Mouse (Mus musculus) embryo, embryonic 10.5 days (tissue): Measurements from ENCODE around the gene Piezo1.
A peak's percentile ranks its signal among the peaks of the same experiment; 100 is the strongest.

Experiments
- DNase-seq: peaks from one replicate; pipeline ENCODE4 v3.0.0-alpha.2; 2015; ENCODE audit warnings: low spot score

Gene Piezo1

DNA sequence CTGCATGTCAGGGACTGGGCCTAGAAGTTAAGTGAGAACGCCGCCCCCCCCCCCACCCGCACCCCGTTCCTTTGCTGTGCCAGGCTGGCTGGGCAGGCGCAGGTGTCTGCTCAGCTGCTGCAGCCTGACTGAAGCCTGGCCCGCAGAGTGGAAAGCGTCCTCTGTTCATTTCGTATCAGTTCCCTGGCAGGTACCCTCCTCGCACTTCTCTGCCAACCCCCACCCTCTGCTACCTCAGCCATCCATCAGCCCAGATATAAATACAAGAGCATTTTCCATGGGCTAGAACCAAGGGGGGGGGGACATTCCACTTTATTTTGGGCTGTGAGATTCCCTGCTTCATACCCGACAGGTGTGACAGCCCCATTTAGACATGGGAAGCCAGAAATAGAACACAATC is 99.0 kb downstream of the Piezo1 start:
- no peak for DNase-seq

DNA sequence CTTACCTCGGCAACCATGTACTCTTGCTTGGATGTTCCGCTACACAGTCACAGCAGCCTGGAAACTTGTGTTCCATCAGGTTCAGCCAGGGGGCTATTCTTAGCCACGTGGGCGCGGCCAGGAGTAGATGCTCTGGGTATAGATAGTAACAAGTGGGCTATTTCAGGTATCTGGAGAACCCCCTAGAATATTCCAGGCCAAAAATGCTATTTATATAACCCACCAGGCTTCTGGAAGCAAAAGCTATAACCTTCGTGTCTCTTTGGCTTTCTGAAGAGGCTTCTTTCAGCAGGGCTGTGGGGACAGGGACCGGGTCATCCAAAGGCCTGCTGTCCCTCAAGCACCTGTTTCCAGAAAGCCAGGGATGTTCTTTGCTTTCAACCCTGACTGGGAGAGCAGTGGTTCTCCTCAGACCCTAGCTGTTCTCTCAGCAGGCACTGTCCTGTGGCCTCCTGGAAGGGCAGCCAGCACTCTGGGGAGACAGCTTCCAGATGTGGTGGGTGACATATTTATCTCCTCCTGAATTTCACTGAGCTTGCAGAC is 99.9 kb downstream of the Piezo1 start:
- no peak for DNase-seq

DNA sequence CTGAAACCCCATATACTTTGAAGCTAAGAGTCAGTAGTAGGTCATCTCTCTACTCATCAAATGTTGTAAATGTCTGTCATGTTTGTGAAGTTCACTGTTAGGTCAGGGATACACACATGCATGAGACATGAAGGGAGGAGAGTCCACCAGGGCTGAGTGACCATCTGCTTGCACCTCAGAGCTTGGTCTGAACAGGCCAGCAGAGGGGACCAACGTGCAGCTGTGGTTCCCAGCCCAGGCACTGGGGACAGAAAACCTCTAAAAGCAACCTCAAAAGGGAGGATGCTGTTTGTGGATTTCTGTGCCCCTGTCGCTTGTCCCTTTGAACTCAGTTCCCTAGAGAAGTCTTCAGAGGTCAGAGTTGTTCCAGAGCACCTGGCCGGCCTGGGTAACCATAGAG is 105.9 kb downstream of the Piezo1 start:
- no peak for DNase-seq

DNA sequence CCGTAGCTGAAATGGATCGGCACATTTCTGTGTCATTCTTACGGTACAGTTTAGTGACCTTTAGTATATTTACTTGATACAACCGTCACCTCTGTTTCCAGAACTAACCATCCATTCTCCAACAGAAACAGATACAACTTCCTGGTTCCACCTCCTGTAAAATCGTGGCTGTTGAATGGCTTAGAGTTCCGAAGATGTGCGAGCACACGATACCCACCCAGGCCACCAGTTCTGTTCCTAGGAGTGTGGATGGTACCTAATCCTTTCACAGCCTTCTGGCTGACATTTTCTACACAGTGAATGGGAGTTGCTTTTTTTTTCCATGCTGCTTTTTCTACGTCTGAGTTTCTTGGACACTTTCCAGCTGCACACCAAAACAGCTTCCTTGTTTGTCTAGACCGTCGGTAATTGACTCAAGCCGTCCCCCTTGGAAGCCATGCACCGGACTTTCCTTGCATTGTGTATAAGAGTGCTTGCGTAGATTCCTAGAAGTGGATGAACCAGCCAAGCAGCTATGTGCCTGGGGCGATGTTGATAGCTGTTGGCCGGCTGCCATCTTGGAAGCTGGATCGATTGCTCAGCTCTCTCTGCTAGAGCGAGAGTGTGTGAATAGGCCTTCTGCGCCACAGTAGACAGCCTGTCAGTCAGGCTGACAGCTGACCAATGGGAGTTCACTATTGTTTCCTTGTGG is 106.9 kb downstream of the Piezo1 start:
- DNase-seq: peak; percentile 54

DNA sequence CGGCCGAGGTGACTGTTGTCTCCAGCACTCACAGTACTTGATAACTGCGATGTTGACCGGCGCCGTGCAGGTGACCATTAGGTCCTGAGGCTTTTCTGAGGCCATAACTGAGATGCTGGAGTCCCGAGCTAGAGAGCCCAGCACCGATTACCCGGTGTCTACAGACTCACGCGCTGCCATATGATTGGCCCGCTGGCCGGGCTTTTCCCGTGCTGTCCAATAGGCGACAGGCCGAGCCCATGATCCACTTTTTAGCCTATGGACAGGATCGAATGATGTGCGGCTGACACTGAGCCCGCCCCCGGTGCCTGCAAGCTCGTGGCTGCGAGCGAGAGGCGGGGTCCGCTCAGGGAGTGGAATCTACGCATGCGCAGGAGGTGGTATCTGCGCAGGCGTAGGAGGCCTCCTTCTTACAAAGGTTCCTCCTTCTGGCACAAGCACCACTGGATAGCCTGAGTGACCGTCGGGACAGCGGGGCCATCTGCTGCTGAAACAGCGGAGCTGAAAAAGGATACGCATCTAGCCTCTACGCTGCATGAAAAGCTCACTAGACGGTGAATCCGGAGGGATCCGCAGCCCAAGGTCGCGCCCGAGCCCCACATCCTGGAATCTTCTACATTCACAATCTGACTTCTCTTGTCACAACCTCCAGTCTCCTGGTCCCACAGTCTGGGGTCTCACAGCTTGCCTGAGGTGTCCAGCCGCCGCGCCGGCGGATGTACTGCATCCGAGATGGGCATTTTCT is 107.7 kb downstream of the Piezo1 start, which contains the start of gene Mvd:
TSS of gene Mvd (minus strand) at position 161 of the 745 bp plus-strand sequence.
- peak; percentile 99 for DNase-seq

DNA sequence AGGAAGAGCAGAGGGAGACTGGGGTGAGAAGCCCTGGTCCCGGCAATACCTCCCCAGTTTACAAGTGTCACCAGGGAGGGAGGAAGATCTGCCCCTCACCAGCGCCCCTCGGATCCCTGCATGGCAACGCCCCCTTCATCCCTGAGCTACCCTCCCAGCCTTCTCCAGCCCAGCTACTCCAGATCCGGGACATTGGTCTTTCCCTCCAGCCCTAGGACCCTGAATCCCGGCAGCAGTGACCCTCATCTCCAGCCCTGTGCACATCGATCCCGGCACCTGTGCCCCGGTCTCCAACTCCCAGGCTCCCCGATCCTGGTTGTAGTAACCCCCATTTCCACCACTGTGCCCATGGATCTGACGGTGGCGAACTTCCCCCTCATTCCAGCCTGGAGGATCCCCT is 108.3 kb downstream of the Piezo1 start:
- peak; percentile 51 for DNase-seq

DNA sequence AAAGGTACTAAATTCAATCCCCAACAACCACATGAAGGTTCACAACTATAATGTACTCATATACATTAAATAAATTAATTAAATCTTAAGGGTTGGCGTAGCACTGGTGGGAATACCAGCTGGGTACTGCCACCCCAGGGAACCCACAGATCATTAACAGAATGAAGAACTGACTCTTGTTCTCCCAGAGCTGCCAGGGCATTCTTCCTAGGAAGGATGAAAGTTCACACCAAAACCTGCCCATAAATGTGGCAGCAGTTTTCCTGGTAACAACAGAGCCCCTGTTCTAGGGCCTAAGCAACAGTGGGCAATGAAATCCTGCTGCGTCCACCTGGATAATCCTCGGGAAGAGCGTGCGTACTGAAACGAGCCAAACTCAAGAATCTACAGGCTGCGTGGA is 108.8 kb downstream of the Piezo1 start:
- no peak for DNase-seq

DNA sequence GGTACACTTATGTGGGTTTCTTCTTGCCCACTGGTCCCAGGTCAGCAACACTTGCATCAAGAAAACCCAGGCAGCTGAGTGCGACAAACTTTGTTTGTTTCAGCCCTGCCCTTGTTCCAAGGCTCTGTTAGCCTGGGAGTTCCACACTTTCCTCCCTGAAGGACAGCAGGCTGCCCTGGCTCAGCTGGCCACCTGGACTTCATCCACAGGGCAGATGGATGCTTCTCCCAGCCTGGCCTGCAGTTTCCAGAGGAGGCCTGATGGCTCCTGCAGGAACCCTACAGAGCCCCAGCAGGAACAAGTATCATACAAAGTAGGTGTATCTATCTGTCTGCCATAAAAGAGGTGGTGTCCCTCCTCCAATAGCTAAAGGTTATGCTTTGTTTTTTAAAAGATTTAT is 109.8 kb downstream of the Piezo1 start:
- DNase-seq: no peak

DNA sequence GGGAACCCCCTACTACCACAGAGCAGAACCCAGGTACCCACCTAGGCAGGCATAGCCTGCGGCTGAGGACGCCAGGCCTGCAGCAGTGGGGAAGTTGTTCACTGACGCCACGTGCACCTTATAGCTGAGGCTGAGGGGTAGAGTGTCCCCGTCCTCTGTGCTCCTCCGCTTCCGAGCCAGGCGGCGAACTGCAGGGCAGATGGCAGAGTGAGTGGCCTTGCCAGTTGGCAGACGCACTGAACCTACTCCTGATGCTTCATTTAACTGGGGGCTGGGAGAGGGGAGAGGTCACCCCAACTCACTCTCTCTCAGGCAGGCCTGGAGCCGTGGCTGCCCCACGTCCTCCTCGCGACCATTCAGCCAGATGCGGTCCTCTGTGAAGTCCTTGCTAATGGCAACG is 111.8 kb downstream of the Piezo1 start:
- no peak for DNase-seq

DNA sequence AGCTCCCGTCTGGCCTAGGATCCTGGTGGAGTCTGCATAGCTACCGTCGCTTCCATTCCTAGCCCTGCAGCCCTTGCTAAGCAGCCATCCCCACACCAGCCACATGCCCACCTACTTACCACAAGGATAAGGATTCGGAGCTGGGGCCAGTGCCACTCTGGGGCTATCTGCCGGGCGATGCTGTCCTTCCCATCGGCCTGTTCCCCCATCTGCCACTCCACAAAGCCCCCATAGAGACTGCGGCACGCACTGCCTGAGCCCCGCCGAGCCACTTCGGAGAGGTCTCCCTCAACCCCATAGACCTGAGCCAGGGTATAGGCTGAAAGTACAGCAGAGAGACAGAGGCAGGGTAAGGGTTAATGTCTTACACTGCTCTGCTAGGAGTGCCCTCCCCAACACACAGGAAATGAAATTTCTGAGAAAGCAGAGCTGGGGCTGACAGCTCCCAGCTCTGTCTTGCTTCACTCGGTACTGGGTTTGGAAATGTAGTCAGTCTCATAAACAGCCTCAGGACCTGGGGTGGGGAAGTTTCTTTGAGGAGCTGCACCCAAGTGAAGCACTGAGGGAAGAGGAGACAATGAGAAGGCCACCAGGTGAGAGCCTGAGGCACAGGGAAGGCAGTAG is 113.3 kb downstream of the Piezo1 start:
- no peak for DNase-seq

DNA sequence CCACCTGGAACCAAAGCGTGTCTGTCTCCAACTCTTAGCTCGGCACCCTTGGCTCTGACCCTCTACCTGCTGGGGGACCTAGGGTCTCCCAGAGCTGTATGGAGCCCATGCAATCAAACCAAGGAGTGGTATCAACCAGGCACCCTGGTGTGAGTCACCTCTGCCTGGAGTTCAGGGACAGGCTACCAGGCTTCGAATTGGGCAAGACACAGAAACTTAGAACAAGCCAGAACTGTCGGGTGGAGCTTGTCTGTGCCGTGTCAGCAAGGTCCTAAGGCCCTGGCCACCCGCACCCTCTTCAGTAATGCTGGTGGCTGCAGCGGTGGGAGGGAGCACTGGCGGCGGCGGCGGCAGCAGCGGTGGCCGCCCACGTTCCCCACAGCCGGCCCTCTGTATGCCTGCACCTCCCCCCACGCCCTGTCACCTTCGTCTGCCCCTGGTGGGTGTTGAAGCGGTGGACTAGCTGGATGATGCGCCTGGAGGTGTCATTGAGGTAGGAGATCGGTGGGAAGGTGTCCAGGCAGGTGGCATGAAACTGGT is 114.5 kb downstream of the Piezo1 start:
- no peak for DNase-seq

DNA sequence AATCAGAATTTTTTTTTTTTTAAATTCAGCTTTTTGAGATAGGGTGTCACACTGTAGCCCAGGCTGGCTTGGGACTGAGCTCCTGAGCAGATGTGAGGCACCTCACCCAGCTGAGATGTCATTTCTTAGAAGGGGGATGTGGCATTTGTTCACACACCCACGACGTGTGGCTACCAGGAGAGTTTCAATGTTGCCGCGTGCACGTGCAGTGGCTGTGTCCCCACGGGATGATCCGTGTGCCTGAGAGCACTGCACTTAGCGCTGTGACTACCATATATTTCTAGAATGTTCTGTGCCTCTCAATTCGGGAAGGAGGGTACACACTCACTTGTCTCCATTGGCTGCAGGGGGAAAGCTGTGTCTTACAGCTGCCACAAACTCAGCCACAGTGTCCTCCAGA is 115.0 kb downstream of the Piezo1 start:
- DNase-seq: no peak

DNA sequence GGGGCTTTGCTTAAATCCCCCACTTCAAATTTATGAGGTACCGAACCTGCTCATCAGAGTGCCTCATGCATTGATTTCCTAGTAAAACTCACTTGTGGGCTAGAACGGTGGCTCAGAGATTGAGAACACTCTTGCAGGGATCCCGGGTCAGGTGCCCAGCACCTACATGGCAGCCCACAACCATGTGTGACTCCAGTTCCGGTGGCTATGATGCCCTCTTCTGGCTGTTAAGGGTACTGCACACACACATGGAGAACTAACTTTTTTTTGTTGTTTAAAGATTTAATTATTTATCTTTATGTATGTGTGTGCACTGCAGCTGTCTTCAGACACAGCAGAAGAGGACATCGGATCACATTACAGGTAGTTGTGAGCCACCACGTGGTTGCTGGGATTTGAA is 115.8 kb downstream of the Piezo1 start:
- DNase-seq: no peak

DNA sequence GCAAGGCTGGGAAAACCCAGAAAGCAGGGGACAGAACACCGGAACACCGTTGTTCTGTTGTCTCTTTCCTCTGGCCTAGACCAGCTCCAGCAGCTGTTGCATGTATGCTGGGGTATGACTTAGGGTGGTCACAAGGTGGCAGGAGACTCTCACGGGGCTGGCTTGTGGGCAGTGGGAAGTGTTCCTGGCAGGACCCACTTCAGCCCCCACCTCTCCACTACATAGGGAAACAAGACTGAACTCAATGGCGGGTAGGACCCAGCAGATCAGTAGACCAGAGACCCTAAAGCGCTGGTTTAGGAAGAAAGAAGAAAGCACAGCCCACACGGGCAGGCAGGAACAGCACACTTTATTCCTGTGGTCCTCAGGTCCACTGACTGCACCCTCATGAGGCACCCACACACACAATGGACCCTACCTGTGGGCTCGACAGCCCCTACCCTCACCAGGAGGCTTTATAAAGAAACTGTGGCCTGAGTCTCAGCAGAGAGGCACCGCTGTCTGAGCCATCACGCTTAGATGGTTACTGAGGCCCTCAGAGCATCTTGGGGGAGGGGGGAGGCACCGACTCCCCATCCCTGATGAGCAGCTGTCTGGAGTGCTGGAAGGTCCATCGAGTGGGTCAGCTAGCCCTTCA is 117.7 kb downstream of the Piezo1 start:
- peak; percentile 17 for DNase-seq

DNA sequence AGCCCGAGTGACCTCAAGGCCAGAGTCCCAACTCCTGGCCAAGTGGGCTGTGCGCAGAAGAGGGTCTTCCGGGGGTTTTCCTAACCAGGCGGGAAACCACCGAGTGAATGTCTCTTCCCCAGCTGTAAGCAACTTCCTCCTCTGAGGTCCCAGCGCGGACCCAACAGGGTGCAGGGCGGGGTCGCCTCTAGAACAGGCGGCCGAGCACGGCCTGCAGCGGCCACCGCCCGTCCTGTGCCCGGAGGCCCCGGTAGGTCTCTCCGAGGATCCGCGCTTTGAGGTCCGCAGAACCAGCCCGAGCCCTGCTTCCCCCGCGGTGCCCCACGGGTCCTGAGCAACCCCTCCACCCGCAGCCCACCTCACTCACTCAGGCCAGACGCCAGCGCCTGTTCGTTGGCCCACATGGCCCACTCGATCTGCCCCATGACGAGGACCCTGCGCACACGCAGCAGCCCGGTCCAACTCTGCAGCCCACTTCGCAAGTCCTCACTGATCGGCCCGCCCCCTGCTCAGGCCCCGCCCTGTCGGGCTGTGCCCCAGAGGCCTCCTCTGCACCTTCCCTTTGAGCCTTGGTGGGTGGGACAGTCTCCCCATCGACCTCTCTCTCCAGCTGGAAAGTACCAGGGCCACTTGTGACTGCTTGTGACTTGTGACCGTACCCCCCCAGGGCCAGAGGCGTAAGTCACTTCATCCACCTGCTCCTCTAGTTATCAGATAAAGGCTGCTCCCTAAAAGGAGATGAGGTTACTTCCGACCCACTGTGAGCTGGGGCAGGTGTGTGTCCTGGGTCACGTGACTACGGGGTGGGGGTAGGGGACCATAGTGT is 118.5 kb downstream of the Piezo1 start, which contains the start of gene Cyba:
TSS of gene Cyba (minus strand) at position 488 of the 826 bp plus-strand sequence.
- DNase-seq: peak; percentile 72
